Mouse (Mus musculus) bone marrow, adult 2 months (tissue): ENCODE data around the gene Gar1.

Experiments used
- CTCF ChIP-seq: fragments of 200-500 bp; IDR thresholded peaks from 2 replicates; pipeline ENCODE4 v1.5.1; 2011; ENCODE audit warnings: low read length, control low read depth; ENCODE audit not compliant: control insufficient read depth, insufficient read depth
- POLR2A ChIP-seq: fragments of 200-500 bp; IDR thresholded peaks from 2 replicates; pipeline ENCODE4 v1.6.1; 2011; ENCODE audit warnings: low read depth, mild to moderate bottlenecking, control low read depth, low read length, borderline replicate concordance; ENCODE audit not compliant: control insufficient read depth

DNA sequence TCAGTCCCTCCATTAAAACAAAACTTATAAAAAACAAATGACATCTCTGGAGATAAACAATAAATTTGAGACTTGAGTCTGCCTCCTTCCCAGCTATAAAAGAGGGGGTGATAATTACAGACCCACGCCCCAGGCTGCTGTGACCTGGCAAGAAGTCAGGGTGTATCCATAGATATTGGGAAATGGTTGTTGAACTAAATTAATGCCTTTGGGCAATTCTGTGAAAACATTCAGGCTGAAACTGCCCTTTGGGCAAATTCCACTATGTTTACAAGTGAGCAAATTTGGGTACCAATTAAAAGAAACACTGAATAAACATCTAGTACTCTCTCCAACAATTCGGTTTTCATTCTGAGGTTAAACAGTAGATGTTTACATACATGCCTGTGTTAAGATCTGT is 32.2 kb downstream of the Gar1 start:
- no peak for TF ChIP-seq CTCF
- TF ChIP-seq POLR2A = no peak
